Mouse (Mus musculus) G1E (cell line): ENCODE data around the gene Cmss1. TPM values are rescaled to one million over a fixed set of nuclear protein-coding genes. Genes with fewer than 3 reads are reported as not detected.

ENCODE experiments used
- ATAC-seq: 2 replicates; pipeline ENCODE4 v1.8.0; 2016; ENCODE audit warnings: mild to moderate bottlenecking; ENCODE audit not compliant: insufficient number of reproducible peaks, poor library complexity, low FRiP score, severe bottlenecking; ENCODE audit errors: extremely low read depth
- DNase-seq: peaks from one replicate; pipeline ENCODE4 v3.0.0; 2012; ENCODE audit warnings: low spot score
- H3K27me3 ChIP-seq: 2 replicates; pipeline ENCODE4 v1.6.1; 2012; ENCODE audit warnings: mild to moderate bottlenecking, low read length, inconsistent platforms; ENCODE audit not compliant: insufficient read depth
- H3K36me3 ChIP-seq: replicated peaks from 2 replicates; pipeline ENCODE3; 2012; ENCODE audit warnings: mild to moderate bottlenecking, inconsistent platforms
- H3K4me1 ChIP-seq: 2 replicates; pipeline ENCODE4 v1.6.1; 2012; ENCODE audit warnings: low read depth, low read length, inconsistent platforms, mixed read lengths; ENCODE audit not compliant: insufficient read depth
- H3K4me3 ChIP-seq: 2 replicates; pipeline ENCODE4 v1.5.1; 2012; ENCODE audit warnings: low read depth, mild to moderate bottlenecking, inconsistent platforms, low read length, moderate library complexity, mixed read lengths
- H3K9me3 ChIP-seq: replicated peaks from 2 replicates; pipeline ENCODE4 v1.6.1; 2012; ENCODE audit warnings: inconsistent platforms
- CTCF ChIP-seq: IDR thresholded peaks from 2 replicates; pipeline ENCODE4 v1.5.1; 2012; ENCODE audit warnings: low read depth, low read length, inconsistent platforms, mixed read lengths
- GATA1 ChIP-seq: IDR thresholded peaks from 2 replicates; pipeline ENCODE4 v1.6.1; 2012; ENCODE audit warnings: borderline replicate concordance, low read length, inconsistent platforms, mixed read lengths
- GATA2 ChIP-seq: IDR thresholded peaks from 2 replicates; pipeline ENCODE4 v1.6.1; 2012; ENCODE audit warnings: low read depth, low read length, inconsistent platforms, borderline replicate concordance
- POLR2AphosphoS5 ChIP-seq: IDR thresholded peaks from 2 replicates; pipeline ENCODE4 v1.6.1; 2012; ENCODE audit warnings: low read depth, low read length, inconsistent platforms; ENCODE audit not compliant: insufficient replicate concordance
- TAL1 ChIP-seq: conservative IDR thresholded peaks from 2 replicates; pipeline ENCODE4 v1.6.1; 2012; ENCODE audit warnings: low read depth, low read length, inconsistent platforms, mixed read lengths
- polyA plus RNA-seq: library from polyadenylated mRNA; stranded (reverse); fragments of >175 nt; gene quantifications from 2 replicates; pipeline ENCODE4 v1.2.3, GENCODE M21; 2012
- total RNA-seq, 2 experiments: library from RNA; stranded (forward) in 1 of 2; stranded (reverse) in 1 of 2; fragments of 200-1000 nt in 1 of 2; fragments of >200 nt in 1 of 2; fragmentation: Nextera tagmentation in 1 of 2; gene quantifications; 2 replicates each; pipeline ENCODE4 v1.2.3; 2014 to 2017

Gene Cmss1
- total and polyA plus RNA-seq, 3 experiments, result 12.8 to 66.7 (median 66.3) TPM

DNA sequence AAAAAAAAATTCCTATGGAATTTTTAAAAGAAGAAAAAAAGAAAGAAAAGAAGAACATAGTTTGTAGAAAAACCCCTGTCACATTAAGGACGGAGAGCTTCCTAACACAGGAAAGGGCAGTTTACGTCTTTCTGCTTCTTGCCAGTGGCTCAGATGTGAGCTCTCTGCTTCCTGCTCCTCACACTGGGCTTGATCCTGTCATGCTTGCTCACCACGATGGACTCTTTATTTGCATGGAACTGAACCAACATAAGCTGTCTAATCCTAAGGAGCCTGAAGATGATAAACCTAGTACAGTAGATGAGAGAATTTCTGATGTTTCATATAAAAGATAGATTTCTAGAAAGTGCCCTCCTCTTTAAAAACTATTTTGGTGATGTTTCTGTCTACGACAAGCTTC lies 137.4 kb downstream of the Cmss1 start:
- Histone ChIP-seq H3K36me3 (peaks cover 7% of the 10 kb centered on the region), H3K9me3 (no peaks in the 10 kb centered on the region), H3K4me3 (no peak overlapping the region), H3K4me1 (no peaks in the 10 kb centered on the region), H3K27me3 (no peaks in the 10 kb centered on the region)
- DNase-seq, result no peak
- ATAC-seq, result no peak
- TF ChIP-seq GATA1, result no peak
- no peak for TF ChIP-seq TAL1
- TF ChIP-seq POLR2AphosphoS5, result no peak
- no peak for TF ChIP-seq GATA2
- no peak for TF ChIP-seq CTCF

DNA sequence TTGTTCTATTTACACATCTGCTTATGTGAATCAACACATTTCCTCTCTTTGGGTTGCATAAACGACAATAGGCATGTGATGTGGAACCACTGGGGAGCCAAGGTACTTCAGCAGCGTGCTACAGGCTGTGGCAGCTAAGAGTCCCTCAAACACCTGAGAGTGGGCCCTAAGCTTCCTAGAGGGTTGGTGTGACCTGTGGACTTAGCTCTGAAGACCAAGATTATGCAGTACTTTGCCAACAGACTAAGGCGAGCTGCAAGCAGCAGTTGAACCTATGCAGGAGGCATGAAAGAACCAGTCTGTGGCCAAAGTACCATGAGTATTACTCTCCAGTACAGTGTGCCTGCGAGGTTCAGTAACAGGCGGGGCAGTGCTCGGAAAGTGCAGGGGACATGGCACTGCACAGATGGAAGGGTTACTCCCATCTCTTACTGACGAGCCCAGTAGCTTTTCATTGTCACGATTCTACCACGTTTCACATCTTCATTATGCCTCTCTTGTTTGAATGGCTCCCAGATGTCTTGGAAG lies 141.2 kb downstream of the Cmss1 start:
- H3K9me3 ChIP-seq, result no peaks in the 10 kb centered on the region
- DNase-seq (no peak), ATAC-seq (no peak)
- no peaks in the 10 kb centered on the region for H3K27me3 ChIP-seq
- H3K4me1 ChIP-seq, result no peaks in the 10 kb centered on the region
- no peak for TF ChIP-seq POLR2AphosphoS5
- TF ChIP-seq CTCF, result no peak
- no peak for TF ChIP-seq GATA1
- no peak for TF ChIP-seq GATA2
- TF ChIP-seq TAL1, result no peak
- peaks cover 4% of the 10 kb centered on the region for H3K36me3 ChIP-seq
- H3K4me3 ChIP-seq, result no peak overlapping the region

DNA sequence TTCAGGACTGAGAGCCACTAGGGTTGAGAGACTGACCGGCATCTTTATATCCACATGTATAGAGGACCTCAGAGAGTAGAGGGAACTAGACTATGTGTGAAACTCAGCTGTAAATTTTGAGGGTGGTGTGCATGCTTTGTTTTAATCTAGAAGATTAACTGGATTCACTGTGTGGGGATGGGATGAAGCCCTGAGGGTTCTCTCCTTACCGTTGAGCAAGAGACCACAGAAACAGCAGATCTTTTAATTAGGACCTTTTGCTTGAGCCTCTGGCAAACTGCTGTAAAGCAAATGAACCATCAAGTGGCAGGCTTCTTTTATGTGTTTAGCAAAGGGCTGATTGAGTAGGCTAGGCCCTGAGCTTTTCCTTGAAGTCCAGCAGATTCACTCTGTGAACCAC lies 150.7 kb downstream of the Cmss1 start:
- Histone ChIP-seq H3K27me3 (no peaks in the 10 kb centered on the region), H3K36me3 (peaks cover 6% of the 10 kb centered on the region), H3K9me3 (no peaks in the 10 kb centered on the region), H3K4me3 (no peak overlapping the region), H3K4me1 (no peaks in the 10 kb centered on the region)
- TF ChIP-seq GATA1 (no peak), GATA2 (no peak), TAL1 (no peak), CTCF (no peak), POLR2AphosphoS5 (no peak)
- DNase-seq, result no peak
- no peak for ATAC-seq

- ATAC-seq (no peak), DNase-seq (no peak)
- H3K9me3 ChIP-seq, result no peaks in the 10 kb centered on the region
- no peaks in the 10 kb centered on the region for H3K27me3 ChIP-seq
- peaks cover 10% of the 10 kb centered on the region for H3K36me3 ChIP-seq
- H3K4me3 ChIP-seq, result no peak overlapping the region
- TF ChIP-seq GATA1 (no peak), CTCF (no peak), POLR2AphosphoS5 (no peak), TAL1 (no peak), GATA2 (no peak)
- no peaks in the 10 kb centered on the region for H3K4me1 ChIP-seq
Observed at GRCm38 (mm10) chr16:57455573-57455972, 151.1 kb downstream of the Cmss1 start.

DNA sequence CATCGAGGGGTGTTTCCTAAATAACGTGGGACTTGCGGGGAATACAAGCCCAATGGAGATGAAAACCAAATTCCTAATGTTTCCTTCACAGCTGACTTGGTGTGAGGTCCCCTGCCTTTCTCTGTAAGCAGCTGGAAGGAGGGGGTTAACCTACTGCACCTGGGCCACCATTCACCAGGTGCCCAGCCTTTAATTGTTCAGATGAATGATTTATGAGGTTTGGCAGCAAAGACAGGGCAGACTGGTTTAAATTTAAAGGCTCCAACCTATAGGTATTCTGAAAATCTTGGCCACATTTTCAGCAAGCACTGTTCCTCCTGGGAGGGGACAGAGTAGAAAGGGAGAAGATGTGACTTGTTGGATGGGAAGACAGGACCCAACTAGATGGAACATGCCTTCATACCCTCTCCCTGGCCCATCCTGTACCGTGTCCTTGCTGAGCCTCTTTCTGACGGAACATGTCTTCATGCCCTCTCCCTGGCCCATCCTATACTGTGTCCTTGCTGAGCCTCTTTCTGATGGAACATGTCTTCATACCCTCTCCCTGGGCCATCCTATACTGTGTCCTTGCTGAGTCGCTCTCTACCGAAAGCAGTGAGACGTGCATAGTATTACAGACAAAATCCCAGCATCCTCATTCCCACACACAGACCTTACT lies 152.4 kb downstream of the Cmss1 start:
- no peaks in the 10 kb centered on the region for H3K27me3 ChIP-seq
- no peak for DNase-seq

DNA sequence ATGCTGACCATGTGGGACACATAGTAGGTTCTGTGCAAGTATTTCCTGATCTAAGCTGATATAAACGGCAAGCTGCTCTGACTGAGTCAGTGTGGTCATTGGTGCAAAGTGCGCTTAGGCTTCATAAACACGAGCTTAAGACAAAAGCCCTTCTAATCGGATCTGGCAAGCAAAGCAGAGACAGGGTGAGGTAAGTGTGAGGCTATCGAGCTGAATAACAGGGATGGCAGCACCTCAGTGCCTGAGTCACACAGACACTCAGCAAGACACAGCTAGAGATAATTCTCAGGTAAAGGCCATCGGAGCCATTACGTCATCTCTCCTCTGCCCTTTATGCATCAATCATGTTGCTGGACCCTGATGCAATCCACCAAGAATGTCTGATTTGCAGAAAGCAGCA lies 153.7 kb downstream of the Cmss1 start:
- H3K4me3 ChIP-seq, result no peak overlapping the region
- DNase-seq (no peak), ATAC-seq (no peak)
- no peaks in the 10 kb centered on the region for H3K4me1 ChIP-seq
- H3K36me3 ChIP-seq, result peaks cover 10% of the 10 kb centered on the region
- peaks cover 6% of the 10 kb centered on the region for H3K9me3 ChIP-seq
- TF ChIP-seq TAL1 (no peak), CTCF (no peak), GATA2 (no peak), GATA1 (no peak), POLR2AphosphoS5 (no peak)
- H3K27me3 ChIP-seq, result no peaks in the 10 kb centered on the region

More for the DNA sequence above, 152.4 kb downstream of the Cmss1 start:
- H3K9me3 ChIP-seq, result no peaks in the 10 kb centered on the region
- ATAC-seq, result no peak
- H3K4me3 ChIP-seq, result no peak overlapping the region
- no peaks in the 10 kb centered on the region for H3K4me1 ChIP-seq
- peaks cover 10% of the 10 kb centered on the region for H3K36me3 ChIP-seq
- TF ChIP-seq TAL1, result no peak
- no peak for TF ChIP-seq GATA1
- TF ChIP-seq CTCF, result no peak
- TF ChIP-seq POLR2AphosphoS5, result no peak
- no peak for TF ChIP-seq GATA2
